Mouse (Mus musculus) splenic B cell, adult 2 months (primary cell): ENCODE measurements around the gene Polr1e.
"Not testable (repeated sequence)": the region's sequence is repeated elsewhere in the genome, so short reads cannot be mapped to it uniquely, and the experiment has no call there.

Experiments used
- DNase-seq: peaks from one replicate; pipeline ENCODE4 v3.0.0-alpha.2; 2011; ENCODE audit warnings: low read depth, low spot score
- H3K27me3 ChIP-seq: 2 replicates; pipeline ENCODE4 v1.6.1; 2012; ENCODE audit warnings: mild to moderate bottlenecking, low read length, moderate library complexity, mixed read lengths; ENCODE audit not compliant: control insufficient read depth, poor library complexity, insufficient read depth, severe bottlenecking
- H3K36me3 ChIP-seq: 2 replicates; pipeline ENCODE4 v1.6.1; 2012; ENCODE audit warnings: mild to moderate bottlenecking, low read length, moderate library complexity, mixed read lengths; ENCODE audit not compliant: control insufficient read depth, poor library complexity, insufficient read depth, severe bottlenecking

The Polr1e gene

GRCm38 (mm10) chr4:44990560-44990959 lies 27.8 kb upstream of the Polr1e start:
- Histone ChIP-seq H3K27me3 (no peaks in the 10 kb centered on the region), H3K36me3 (peaks cover 9% of the 10 kb centered on the region)
- DNase-seq, result no peak

DNA sequence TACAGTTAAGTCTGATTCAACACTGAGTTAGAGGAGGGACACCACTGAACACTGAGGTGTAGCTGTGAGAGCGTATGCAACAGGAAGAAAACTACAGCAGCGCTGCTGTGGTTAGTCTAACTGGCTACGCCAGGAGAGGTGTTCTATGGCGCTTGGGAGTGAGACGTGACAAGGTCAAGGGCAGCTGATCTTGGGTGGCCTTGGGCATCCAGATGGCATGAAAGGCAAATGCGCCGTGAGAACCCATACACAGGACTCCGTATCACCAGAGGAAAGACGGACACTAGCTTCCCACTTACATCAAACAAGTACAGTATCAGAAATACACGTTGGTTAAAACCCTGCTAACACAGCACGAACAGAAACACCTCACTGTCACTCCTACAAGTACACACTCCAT lies 26.1 kb upstream of the Polr1e start:
- not testable (repeated sequence) for H3K36me3 ChIP-seq, DNase-seq, H3K27me3 ChIP-seq

GRCm38 (mm10) chr4:44993179-44993578 lies 25.2 kb upstream of the Polr1e start:
- H3K27me3 ChIP-seq, H3K36me3 ChIP-seq, DNase-seq: not testable (repeated sequence)

DNA sequence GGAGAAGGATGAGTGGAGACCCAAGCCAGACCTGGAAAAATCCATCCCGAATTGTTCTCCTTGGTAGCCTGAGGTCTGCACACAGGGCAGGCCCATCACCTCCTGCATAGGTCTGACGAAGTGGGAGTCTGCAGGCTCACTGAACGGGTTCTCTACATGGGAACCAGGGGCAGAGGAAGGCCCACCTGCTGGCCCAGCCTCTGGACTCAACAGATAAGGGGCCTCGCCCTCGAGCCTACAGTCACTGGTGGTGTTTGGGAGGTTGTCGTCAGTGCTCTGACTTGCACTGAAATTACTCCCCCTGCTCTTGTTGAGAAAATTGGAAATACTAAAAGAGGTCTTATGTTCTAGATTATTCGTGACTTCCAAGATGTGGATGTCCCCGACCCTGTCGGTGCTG lies 24.5 kb upstream of the Polr1e start:
- Histone ChIP-seq H3K36me3 (peaks cover 9% of the 10 kb centered on the region), H3K27me3 (no peaks in the 10 kb centered on the region)
- DNase-seq, result no peak

DNA sequence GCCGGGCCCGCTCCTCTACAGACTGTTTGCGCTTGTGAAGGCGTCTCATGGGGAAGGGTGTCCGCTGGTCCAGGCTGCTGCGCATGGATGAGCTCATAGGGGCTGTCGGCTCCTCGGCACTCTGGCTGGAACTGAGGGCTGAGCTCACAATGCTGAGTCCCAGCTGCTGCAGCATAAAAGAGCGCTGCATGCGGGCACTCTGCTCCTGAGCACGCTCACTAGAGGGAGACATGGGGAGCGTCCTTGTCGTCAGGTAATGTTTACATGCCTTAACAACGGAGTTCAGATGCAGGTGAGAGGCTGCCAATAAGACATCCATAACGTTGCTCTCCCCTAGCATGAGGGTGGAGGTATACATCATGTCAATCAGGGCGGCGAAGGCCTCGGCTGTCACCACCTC lies 23.6 kb upstream of the Polr1e start:
- no peaks in the 10 kb centered on the region for H3K27me3 ChIP-seq
- DNase-seq, result no peak
- H3K36me3 ChIP-seq, result peaks cover 9% of the 10 kb centered on the region

DNA sequence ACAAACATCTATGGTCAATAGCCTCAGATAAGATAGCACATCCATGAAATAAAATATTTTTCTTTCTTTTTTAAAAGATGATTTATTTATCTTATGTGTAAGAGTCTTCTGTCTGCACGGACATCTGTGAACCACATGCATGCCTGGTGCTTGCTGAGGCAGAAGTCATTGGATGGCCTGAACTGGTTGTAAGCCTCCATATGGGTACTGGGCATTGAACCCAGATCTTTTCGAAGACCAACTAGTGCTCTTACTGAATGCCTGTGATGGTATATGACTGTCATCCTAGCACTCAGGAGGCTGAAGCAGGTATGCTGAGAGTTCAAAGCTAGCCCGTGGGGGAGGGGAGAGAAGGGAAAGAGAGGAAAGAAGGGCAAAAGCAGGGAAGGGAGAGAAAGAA lies 20.3 kb upstream of the Polr1e start:
- Histone ChIP-seq H3K36me3 (peaks cover 6% of the 10 kb centered on the region), H3K27me3 (no peaks in the 10 kb centered on the region)
- no peak for DNase-seq

- H3K36me3 ChIP-seq, result no peaks in the 10 kb centered on the region; the same call in 1 of the 2 replicates
- DNase-seq, result no peak
- no peaks in the 10 kb centered on the region for H3K27me3 ChIP-seq
Measured at GRCm38 (mm10) chr4:45000001-45000400, 18.4 kb upstream of the Polr1e start.

DNA sequence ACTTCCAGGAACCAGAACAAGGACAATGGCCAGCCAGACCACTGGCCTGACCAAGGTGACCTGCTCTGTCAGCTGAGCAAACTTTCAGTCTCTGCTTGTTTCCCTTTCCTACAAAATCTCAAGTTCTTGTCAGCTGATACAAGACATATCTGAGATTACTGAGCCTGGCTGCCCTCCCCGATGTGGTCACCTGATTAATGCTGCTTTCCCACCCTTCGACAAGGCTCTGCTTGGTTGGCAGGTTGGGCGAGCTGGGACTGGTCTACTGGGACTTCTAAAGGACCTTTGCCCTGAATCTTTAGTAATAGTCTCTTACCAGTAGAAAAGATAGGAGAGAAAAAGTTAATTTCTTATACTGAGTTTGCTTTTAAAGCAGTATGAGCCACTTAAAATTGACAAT lies 12.9 kb upstream of the Polr1e start:
- DNase-seq, result no peak
- Histone ChIP-seq H3K36me3 (0 out of 2 replicates have a peak, but pooled peaks cover 2% of the 10 kb centered on the region), H3K27me3 (no peaks in the 10 kb centered on the region)

DNA sequence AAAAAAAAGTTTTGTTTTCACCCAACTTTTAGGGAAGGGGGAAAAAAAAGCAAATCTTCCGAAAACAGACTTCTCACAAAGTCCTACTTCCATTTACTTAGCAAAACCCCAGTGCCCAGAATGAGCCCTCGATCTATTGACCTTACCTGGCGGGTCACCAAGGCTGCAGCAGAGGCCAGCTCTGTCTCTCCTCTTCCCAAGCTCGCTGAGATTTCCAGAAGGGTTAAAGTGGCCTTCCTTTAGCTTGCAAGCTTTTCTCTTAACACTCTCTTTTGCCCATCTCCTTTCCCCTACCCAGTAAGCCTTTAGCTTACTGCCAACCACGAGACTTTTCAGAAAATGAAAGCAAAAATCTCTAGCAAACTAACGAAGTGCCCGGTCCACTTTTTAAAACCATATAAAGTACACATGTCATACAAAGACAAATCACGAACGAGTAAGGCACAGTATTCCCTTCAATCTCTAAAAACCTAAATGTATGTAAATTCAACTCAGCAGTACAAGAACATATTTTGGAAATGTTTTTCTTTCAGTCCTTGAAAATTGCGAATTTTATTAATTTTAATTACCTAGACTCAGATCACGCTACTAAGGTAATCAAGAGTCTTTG lies 7.5 kb upstream of the Polr1e start:
- DNase-seq, result peak; percentile 10
- H3K27me3 ChIP-seq, result no peaks in the 10 kb centered on the region
- no peaks in the 10 kb centered on the region for H3K36me3 ChIP-seq

GRCm38 (mm10) chr4:45011581-45012104 lies 6.7 kb upstream of the Polr1e start:
- no peaks in the 10 kb centered on the region for H3K36me3 ChIP-seq
- DNase-seq, result peak; percentile 53
- H3K27me3 ChIP-seq, result no peaks in the 10 kb centered on the region

GRCm38 (mm10) chr4:45012105-45012975 lies 6.0 kb upstream of the Polr1e start, which contains the start of gene Zbtb5:
TSS of gene Zbtb5 (minus strand) at chr4:45012412.
- DNase-seq, result peak; percentile 100
- H3K36me3 ChIP-seq, result no peaks in the 10 kb centered on the region
- no peaks in the 10 kb centered on the region for H3K27me3 ChIP-seq

GRCm38 (mm10) chr4:45013031-45013431 lies 5.4 kb upstream of the Polr1e start:
- H3K27me3 ChIP-seq, result no peaks in the 10 kb centered on the region
- H3K36me3 ChIP-seq, result no peaks in the 10 kb centered on the region
- no peak for DNase-seq

DNA sequence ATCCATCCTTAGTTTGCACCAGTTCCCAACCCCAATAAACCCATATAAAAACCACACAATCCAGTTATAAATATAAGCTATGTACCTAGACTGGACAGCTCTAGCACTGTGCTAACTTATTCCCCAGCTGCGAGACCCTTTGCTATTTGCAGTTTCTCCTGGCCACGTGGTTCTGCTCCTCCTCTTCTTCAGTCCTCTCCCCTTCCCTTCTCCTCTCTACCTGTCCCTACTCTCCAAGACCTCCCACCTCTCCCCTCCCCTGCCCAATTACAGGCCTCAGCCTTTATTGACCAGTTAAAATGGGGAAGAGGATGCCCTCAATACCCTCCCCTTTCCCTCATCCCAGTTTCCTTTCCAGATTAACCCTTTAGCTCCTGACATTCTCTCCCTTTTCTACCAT lies 4.8 kb upstream of the Polr1e start:
- DNase-seq, result no peak
- no peaks in the 10 kb centered on the region for H3K27me3 ChIP-seq

DNA sequence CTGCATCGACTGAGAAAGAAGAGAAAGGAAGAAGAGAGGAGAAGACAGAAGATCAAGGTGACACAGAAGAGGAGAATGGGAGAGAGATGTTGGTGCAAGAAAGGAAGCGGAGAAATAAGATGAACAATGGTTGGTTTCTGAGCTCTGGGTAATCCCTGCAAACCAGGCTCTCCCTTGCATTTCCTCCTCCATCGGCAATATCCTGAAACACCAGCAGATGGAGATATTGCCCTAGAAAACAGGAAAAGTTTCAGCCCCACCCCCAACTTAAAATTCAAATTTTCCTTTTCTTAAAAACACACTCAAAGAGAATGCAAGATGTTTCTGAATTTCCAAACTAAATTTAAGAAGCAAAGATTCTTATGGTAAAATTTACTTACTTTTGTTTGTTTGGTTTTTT lies 2.8 kb upstream of the Polr1e start:
- no peaks in the 10 kb centered on the region for H3K36me3 ChIP-seq
- no peaks in the 10 kb centered on the region for H3K27me3 ChIP-seq
- DNase-seq, result peak; percentile 68

More for the DNA sequence above, 4.8 kb upstream of the Polr1e start:
- no peaks in the 10 kb centered on the region for H3K36me3 ChIP-seq

DNA sequence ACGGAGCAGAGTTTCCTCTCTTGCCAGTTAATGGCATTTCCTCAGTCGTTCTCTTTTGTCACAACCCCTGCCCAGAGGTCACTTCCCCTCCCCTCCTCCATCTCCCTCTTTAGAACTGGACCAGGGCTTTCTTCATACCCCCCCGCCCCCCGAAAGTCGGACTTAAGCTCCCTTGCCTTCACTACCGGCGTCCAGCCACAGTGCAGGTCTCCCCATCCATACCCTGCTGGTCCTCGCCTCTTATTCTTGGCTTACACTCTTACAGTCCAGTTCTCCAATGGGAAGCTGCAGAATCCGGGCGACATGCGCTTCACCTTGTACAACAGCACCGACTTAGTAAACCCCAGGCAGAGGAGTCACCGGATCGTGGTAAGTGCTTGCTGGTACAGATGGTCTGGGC lies 626 bp downstream of the Polr1e start:
- Histone ChIP-seq H3K27me3 (no peaks in the 10 kb centered on the region), H3K36me3 (peaks cover 5% of the 10 kb centered on the region; the same call in 1 of the 2 replicates)
- peak; percentile 10 for DNase-seq
